Mouse (Mus musculus): ENCODE results near the gene Znrf1. TPM values are rescaled to one million over a fixed set of nuclear protein-coding genes. Genes with fewer than 3 reads are reported as not detected.
A peak's percentile ranks its signal among the peaks of the same experiment; 100 is the strongest.

Gene Znrf1
- polyA plus RNA-seq, 1 experiment = 43.8 TPM

DNA sequence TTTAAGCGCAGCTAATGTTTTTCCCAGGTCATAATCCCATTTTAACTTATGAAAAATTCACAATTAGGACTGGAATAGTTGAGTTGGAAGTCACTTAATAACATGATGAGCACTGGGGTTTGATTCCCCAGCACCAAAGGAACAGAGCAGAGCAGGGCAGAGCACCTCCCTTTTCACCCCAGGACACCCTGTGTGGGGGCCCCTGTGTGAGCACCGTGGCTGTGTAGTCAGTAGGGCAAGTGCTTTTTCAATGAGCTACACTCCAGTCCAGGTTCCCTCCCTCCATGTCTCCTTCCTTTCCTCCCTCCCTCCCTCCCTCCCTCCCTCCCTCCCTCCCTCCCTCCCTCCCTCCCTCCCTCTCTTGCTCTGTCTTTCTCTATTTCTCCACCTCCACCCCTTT lies 28.2 kb downstream of the Znrf1 start:
- H3K4me3 ChIP-seq (ENCODE audit: insufficient read depth, low read length) = no peak overlapping the region
- peaks cover 2% of the 10 kb centered on the region; the same call in 1 of the 2 replicates for H3K4me1 ChIP-seq (ENCODE audit: control insufficient read depth, insufficient read depth, low read length)
- no peak overlapping the region for H3K27ac ChIP-seq (ENCODE audit: insufficient read depth, low read length)
- no peak for TF ChIP-seq POLR2A (IDR thresholded peaks at IDR 0.05; ENCODE audit: low read depth, low read length)
- no peak for TF ChIP-seq CTCF (IDR thresholded peaks at IDR 0.05; ENCODE audit: borderline replicate concordance, insufficient read depth, low read length)

DNA sequence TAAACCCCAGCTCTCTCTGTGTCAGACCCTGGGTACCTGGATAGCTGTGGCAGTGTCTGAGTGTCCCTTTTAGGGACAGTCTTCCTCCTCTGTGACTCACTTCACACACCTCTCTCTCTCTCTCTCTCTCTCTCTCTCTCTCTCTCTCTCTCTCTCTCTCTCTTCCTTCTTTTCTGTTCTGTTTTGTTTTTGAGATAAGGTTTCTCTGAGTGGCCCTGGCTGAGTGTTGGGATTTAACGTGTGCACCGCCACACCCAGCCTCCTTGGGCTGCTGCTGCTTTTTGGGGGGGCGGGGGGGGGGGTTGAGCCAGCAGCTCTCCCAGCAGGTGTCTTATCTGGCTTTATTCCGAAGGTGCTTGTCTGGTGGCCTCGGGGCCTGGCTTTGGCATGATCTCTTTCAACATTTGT lies 29.9 kb downstream of the Znrf1 start:
- no peak overlapping the region for H3K27ac ChIP-seq (ENCODE audit: insufficient read depth, low read length)
- TF ChIP-seq CTCF (IDR thresholded peaks at IDR 0.05; ENCODE audit: borderline replicate concordance, insufficient read depth, low read length) (no peak), POLR2A (IDR thresholded peaks at IDR 0.05; ENCODE audit: low read depth, low read length) (no peak)
- H3K4me1 ChIP-seq (ENCODE audit: control insufficient read depth, insufficient read depth, low read length) = peaks cover 2% of the 10 kb centered on the region
- no peak overlapping the region for H3K4me3 ChIP-seq (ENCODE audit: insufficient read depth, low read length)

DNA sequence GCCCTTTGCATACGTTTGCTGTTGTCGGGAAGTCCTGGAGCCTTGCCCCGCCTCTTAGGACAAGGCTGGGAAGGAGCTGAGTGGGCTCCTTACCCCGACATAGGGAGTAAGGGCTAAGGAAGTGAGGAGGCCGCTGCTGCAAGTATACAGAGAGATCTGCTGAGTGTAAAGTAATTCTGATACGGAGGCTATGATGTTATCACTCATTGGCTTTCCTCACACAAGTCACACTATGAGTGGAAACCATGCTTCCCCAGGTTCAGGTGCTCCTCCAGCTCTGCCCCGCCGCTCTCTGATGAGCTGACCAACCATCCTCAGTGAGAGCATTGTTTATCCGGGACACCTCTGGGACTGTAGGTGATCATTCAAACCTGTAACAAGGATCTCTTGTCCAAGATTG lies 30.4 kb downstream of the Znrf1 start:
- Histone ChIP-seq H3K4me1 (ENCODE audit: control insufficient read depth, insufficient read depth, low read length) (peaks cover 2% of the 10 kb centered on the region), H3K4me3 (ENCODE audit: insufficient read depth, low read length) (no peak overlapping the region), H3K27ac (ENCODE audit: insufficient read depth, low read length) (no peak overlapping the region)
- no peak for TF ChIP-seq POLR2A (IDR thresholded peaks at IDR 0.05; ENCODE audit: low read depth, low read length)
- TF ChIP-seq CTCF (IDR thresholded peaks at IDR 0.05; ENCODE audit: borderline replicate concordance, insufficient read depth, low read length) = no peak

DNA sequence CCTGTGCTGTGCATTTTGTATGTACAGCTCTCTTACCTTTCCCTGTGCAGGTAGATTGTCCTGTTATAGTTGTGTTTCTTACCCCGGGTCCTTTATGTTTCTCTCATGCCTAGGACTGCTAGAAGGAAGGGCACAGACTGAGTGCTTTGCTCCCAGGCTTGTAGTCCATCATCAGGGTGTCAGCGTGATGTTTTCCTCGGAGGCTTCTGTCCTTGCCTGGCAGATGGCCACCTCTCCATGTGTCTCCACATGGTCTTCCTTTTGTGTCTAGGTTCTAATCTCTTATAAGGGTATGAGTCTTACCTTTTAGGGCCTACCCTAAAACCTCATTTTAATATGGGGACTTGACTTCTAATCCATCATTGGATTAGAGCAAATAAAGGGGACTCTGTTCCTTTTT lies 31.7 kb downstream of the Znrf1 start:
- Histone ChIP-seq H3K4me3 (ENCODE audit: insufficient read depth, low read length) (no peak overlapping the region), H3K4me1 (ENCODE audit: control insufficient read depth, insufficient read depth, low read length) (peaks cover 2% of the 10 kb centered on the region), H3K27ac (ENCODE audit: insufficient read depth, low read length) (no peak overlapping the region)
- TF ChIP-seq POLR2A (IDR thresholded peaks at IDR 0.05; ENCODE audit: low read depth, low read length) = no peak
- no peak for TF ChIP-seq CTCF (IDR thresholded peaks at IDR 0.05; ENCODE audit: borderline replicate concordance, insufficient read depth, low read length)

DNA sequence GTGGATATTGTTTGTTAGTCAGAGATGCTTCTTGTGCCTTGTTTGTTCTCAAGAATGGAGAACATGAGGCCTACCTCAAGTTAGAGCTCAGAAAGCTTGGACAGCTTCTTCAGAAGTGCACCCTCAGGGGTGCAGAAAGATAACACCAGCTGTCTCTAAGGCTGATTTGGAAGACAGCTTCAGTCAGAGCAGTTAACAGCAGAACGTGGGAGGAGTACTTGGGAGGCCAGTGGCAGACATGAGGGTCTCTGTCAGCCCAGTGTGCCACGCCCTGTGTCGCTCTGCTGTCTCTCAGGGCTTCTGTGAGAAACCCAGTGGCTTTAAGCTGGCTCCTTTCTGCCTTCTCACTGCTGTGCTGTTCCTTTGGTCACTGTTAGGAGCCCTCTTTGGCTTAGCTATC lies 32.1 kb downstream of the Znrf1 start:
- no peak overlapping the region for H3K4me3 ChIP-seq (ENCODE audit: insufficient read depth, low read length)
- no peak overlapping the region for H3K27ac ChIP-seq (ENCODE audit: insufficient read depth, low read length)
- TF ChIP-seq CTCF (IDR thresholded peaks at IDR 0.05; ENCODE audit: borderline replicate concordance, insufficient read depth, low read length) (no peak), POLR2A (IDR thresholded peaks at IDR 0.05; ENCODE audit: low read depth, low read length) (no peak)
- H3K4me1 ChIP-seq (ENCODE audit: control insufficient read depth, insufficient read depth, low read length) = peaks cover 2% of the 10 kb centered on the region

DNA sequence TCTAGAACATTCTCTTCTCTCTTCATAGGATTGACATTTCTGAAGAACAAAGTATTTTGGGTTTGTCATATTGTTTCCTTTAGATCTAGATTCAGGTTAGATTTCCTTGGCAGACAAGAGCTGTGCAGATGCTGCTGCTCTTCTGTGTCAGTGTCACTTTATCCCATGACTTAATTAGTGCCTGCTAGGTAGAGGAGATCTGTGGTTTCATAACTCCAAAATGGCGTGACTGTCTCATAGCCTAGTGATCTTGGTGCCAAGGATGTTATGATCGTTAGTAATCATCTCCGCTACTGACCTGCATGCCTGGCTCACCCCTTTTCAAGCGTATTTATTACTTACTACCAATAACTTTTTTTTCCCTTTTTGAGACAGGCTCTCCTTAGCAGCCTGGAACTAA lies 34.0 kb downstream of the Znrf1 start:
- no peak overlapping the region for H3K27ac ChIP-seq (ENCODE audit: insufficient read depth, low read length)
- no peak overlapping the region for H3K4me3 ChIP-seq (ENCODE audit: insufficient read depth, low read length)
- TF ChIP-seq CTCF (IDR thresholded peaks at IDR 0.05; ENCODE audit: borderline replicate concordance, insufficient read depth, low read length) = no peak
- no peak for TF ChIP-seq POLR2A (IDR thresholded peaks at IDR 0.05; ENCODE audit: low read depth, low read length)
- H3K4me1 ChIP-seq (ENCODE audit: control insufficient read depth, insufficient read depth, low read length) = peaks cover 2% of the 10 kb centered on the region

DNA sequence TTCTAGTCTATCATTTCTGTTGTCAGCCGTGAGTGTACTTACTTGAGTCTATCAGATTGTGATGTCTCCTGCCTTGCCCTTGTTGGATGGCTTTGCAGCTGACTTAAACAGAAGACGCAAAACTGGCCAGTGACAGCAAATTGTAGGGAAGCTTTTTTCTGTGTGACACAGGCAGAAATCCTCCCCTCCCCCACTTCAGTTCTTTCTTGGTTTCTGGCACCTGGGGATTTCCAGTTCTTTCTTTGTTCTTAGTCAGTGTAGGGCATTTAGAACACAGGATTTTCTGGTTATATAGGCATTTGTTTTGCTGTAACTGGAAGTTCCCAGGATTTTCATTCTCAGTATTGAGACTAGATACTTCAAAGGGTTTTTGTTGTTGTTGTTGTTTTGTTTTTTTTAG lies 34.5 kb downstream of the Znrf1 start:
- peaks cover 2% of the 10 kb centered on the region; the same call in 1 of the 2 replicates for H3K4me1 ChIP-seq (ENCODE audit: control insufficient read depth, insufficient read depth, low read length)
- no peak overlapping the region for H3K4me3 ChIP-seq (ENCODE audit: insufficient read depth, low read length)
- TF ChIP-seq POLR2A (IDR thresholded peaks at IDR 0.05; ENCODE audit: low read depth, low read length) = no peak
- TF ChIP-seq CTCF (IDR thresholded peaks at IDR 0.05; ENCODE audit: borderline replicate concordance, insufficient read depth, low read length) = no peak
- H3K27ac ChIP-seq (ENCODE audit: insufficient read depth, low read length) = no peak overlapping the region

DNA sequence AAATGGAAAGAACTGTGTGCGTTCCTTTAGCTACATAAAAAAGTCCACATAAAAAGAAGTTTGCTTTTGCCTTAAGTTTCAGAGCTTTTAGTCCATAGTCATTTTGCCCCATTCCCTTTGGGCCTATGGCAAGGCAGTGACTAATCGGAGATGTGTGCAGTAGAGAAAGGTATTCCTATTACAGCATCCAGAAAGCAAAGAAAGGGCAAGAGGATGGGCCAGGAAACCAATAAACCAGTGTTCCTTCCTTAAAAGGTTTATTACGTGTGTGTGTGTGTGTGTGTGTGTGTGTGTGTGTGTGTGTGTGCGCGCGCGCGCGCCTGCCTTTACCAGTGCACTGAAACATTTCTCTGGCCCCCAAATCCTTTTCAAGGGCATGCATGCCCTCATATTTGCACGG lies 35.8 kb downstream of the Znrf1 start:
- peaks cover 2% of the 10 kb centered on the region; the same call in 1 of the 2 replicates for H3K4me1 ChIP-seq (ENCODE audit: control insufficient read depth, insufficient read depth, low read length)

DNA sequence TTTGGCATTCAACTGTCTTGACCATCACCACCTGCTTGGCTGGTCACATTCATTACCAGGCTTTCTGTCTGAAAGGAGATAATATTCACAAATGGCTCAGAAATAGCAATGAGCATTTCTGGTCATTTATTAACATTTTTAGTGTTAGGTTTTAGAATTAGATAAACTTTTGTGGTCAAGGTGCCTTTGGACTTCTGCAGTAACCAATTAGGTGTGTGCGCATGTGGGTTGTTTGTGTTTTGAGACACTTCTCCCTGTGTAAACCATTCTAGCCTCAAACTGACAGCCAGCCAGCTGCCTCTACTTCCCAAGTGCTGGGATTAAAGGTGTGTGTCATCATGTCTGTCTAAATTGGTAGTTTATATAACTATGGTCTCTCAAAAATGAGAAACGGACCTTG lies 36.5 kb downstream of the Znrf1 start:
- TF ChIP-seq POLR2A (IDR thresholded peaks at IDR 0.05; ENCODE audit: low read depth, low read length) (no peak), CTCF (IDR thresholded peaks at IDR 0.05; ENCODE audit: borderline replicate concordance, insufficient read depth, low read length) (no peak)
- Histone ChIP-seq H3K27ac (ENCODE audit: insufficient read depth, low read length) (no peak overlapping the region), H3K4me1 (ENCODE audit: control insufficient read depth, insufficient read depth, low read length) (peaks cover 2% of the 10 kb centered on the region; the same call in 1 of the 2 replicates), H3K4me3 (ENCODE audit: insufficient read depth, low read length) (no peak overlapping the region)

More for the DNA sequence above, 35.8 kb downstream of the Znrf1 start:
- no peak overlapping the region for H3K4me3 ChIP-seq (ENCODE audit: insufficient read depth, low read length)
- no peak for TF ChIP-seq CTCF (IDR thresholded peaks at IDR 0.05; ENCODE audit: borderline replicate concordance, insufficient read depth, low read length)
- peak overlapping the region; percentile 32; the same call in 1 of the 2 replicates for H3K27ac ChIP-seq (ENCODE audit: insufficient read depth, low read length)

DNA sequence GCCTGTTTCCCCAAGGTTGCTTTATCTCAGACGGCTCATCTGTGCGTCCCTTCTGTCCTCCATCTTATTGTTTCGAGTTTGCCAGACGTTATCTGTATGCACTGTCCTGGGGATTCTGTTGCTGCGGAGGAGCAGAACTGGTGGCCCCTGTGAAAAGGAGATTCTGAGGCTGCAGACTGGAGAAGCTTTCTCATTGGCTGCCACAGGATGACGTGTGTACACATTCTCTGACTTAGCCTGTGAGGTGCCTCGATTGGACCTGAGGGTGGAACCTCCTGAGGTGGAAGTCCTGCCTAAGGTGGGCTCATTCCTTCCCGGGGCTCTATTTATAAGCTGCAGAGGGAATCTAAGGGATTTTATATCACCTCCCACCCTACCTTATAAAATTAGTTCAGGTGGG lies 37.7 kb downstream of the Znrf1 start:
- H3K27ac ChIP-seq (ENCODE audit: insufficient read depth, low read length) = no peak overlapping the region
- H3K4me1 ChIP-seq (ENCODE audit: control insufficient read depth, insufficient read depth, low read length) = no peaks in the 10 kb centered on the region; the same call in 1 of the 2 replicates
- no peak overlapping the region for H3K4me3 ChIP-seq (ENCODE audit: insufficient read depth, low read length)
- TF ChIP-seq POLR2A (IDR thresholded peaks at IDR 0.05; ENCODE audit: low read depth, low read length) (no peak), CTCF (IDR thresholded peaks at IDR 0.05; ENCODE audit: borderline replicate concordance, insufficient read depth, low read length) (no peak)

DNA sequence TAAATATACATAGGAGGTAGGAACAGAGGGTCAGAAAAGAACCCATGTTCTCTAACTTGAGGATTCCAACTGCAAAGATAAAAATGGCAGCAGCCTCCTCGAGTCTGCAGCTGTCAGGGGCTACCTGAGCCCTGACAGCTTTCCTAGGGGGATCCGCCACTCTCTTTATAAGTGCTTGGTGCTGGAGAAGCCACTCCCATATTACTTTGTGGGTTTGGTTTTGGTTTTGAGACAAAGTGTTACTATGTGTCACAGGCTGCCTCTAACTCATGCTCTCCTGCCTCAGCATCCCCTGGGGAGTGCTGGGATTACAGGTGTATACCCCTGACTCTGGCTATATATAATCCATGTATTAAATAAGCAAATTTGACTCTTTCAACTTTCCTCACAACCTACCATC lies 38.1 kb downstream of the Znrf1 start:
- H3K4me3 ChIP-seq (ENCODE audit: insufficient read depth, low read length) = no peak overlapping the region
- H3K4me1 ChIP-seq (ENCODE audit: control insufficient read depth, insufficient read depth, low read length) = no peaks in the 10 kb centered on the region; the same call in 1 of the 2 replicates
- H3K27ac ChIP-seq (ENCODE audit: insufficient read depth, low read length) = no peak overlapping the region
- TF ChIP-seq CTCF (IDR thresholded peaks at IDR 0.05; ENCODE audit: borderline replicate concordance, insufficient read depth, low read length) (no peak), POLR2A (IDR thresholded peaks at IDR 0.05; ENCODE audit: low read depth, low read length) (no peak)

Measured in embryonic fibroblast, embryonic 13.5 days (primary cell).